Mouse (Mus musculus) embryo, embryonic 10.5 days (tissue): ENCODE measurements around the gene Lipe.
A peak's percentile ranks its signal among the peaks of the same experiment; 100 is the strongest.

Experiments used
- DNase-seq: peaks from one replicate; pipeline ENCODE4 v3.0.0-alpha.2; 2015; ENCODE audit warnings: low spot score

The Lipe gene

GRCm38 (mm10) chr7:25363151-25363550 lies 35.4 kb downstream of the Lipe start:
- DNase-seq, result no peak

DNA sequence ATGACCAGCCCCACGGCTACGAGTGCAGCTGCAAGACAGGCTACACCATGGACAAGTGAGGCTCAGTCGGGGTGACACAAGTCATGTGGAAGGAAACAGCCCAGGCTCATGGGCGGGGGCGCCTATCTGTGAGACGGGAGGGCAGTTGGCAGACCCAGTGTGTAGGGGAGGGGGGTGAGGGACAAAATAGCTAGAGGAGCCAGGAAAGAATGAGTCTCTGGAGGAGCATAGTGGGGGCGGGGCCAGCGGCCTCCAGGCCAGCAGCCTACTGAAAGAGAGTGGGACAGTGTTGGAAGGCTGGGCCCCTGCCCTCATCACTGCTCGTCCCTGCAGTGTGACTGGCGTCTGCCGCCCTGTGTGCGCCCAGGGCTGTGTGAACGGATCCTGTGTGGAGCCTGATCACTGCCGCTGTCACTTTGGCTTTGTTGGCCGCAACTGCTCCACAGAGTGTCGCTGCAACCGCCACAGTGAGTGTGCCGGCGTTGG lies 39.7 kb downstream of the Lipe start:
- DNase-seq, result peak; percentile 42

DNA sequence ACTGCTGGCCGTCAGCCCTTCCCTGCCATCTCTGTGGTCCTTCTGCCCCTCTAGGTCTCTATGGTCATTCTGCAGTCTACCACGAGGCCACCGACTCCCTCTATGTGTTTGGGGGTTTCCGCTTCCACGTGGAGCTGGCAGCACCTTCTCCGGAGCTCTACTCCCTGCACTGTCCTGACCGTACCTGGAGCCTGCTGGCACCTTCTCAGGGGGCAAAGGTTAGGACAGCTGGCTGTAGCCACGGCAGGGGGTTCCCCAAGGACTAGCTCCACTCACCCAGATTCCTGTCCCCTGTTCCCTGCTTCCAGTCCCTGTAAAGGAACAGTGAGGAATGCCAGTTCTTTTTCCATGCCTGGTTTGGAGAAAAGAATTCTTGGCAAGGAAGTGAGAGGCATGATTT lies 49.6 kb downstream of the Lipe start:
- no peak for DNase-seq

- no peak for DNase-seq
Measured at GRCm38 (mm10) chr7:25341000-25341784, 57.3 kb downstream of the Lipe start.

GRCm38 (mm10) chr7:25339329-25339728 lies 59.2 kb downstream of the Lipe start:
- no peak for DNase-seq

DNA sequence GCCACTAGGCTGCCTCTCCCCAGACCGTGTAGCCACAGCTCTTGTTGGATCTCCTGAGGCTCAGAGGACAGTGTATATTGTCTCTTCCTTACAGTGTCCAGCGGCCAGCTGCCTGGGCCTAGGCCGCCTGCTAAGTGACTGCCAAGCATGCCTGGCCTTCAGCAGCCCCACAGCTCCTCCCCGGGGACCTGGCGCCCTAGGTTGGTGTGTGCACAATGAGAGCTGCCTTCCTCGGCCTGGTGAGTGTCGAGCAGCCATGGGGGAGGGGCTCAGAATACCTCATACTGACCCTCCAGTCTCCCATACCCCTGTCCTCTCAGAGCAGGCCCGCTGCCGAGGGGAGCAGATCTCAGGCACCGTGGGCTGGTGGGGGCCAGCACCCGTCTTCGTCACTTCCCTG lies 64.0 kb downstream of the Lipe start:
- no peak for DNase-seq

DNA sequence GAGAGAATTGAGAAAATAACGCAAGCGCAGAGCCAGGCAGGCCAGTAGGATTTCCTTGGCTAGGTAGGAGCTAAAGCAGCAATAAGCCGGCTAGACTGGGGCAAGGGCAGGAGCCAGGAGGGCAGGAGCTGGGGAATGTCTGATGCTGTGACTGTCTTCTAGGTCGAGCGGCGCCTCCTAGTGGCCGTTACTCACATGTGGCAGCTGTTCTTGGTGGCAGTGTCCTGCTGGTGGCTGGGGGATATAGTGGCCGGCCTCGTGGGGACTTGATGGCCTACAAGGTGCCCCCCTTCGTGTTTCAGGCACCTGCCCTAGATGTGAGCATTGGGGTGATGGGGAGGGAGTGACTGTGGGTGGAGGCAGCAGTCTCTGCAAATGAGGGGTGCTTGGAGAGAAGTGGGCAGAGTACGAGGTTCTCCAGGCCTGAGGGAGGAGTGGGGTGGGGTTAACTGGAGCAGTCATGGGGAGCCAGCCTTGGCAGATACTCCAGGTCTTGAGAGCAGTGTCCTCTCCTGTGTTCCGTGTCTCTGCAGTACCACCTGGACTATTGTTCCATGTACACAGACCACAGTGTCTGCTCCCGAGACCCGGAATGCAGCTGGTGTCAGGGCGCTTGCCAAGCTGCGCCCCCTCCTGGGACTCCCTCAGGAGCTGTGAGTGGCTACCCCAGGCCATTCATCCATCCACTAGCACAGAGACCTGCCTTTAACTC lies 64.8 kb downstream of the Lipe start:
- peak; percentile 88 for DNase-seq
